In genomic region chr4:133277104-133278026, GRCm38 (mm10) we compare ENCODE assay signal across 8 mouse cellular contexts. TPM values are rescaled to one million over a fixed set of nuclear protein-coding genes. Genes with fewer than 3 reads are reported as not detected.
DNase-seq lines count a peak whose midpoint lies in the region; ATAC-seq and TF ChIP-seq lines count a peak whose summit lies in the region.

TSS of gene Tmem222 (minus strand) at chr4:133277792.

- under 1% methylated on average over 73 of the region's 73 CpGs for WGBS in forebrain, embryonic 12.5 days
- WGBS in heart, postnatal 0 days = under 1% methylated on average over 73 of the region's 73 CpGs
- under 1% methylated on average over 66 of the region's 73 CpGs for WGBS in liver, embryonic 16.5 days (ENCODE audit: insufficient replicate concordance)
- WGBS in neural tube, embryonic 13.5 days = under 1% methylated on average over 73 of the region's 73 CpGs

- no peaks in the 10 kb centered on the region for H3K27me3 ChIP-seq in CH12.LX (replicated peaks)
- no peaks in the 10 kb centered on the region for H3K27me3 ChIP-seq in forebrain, embryonic 12.5 days
- no peaks in the 10 kb centered on the region for H3K27me3 ChIP-seq in heart, postnatal 0 days (ENCODE audit: control insufficient read depth, insufficient read depth, low read length)
- no peaks in the 10 kb centered on the region for H3K27me3 ChIP-seq in liver, embryonic 16.5 days (ENCODE audit: control insufficient read depth, insufficient read depth, low read depth, low read length)
- no peaks in the 10 kb centered on the region for H3K27me3 ChIP-seq in neural tube, embryonic 13.5 days
- H3K27me3 ChIP-seq in testis, adult 2 months (ENCODE audit: control insufficient read depth, insufficient read depth, low read length) = no peaks in the 10 kb centered on the region

- no peak for TF ChIP-seq EP300 in CH12.LX (IDR thresholded peaks at IDR 0.05; ENCODE audit: low read length)
- peak; percentile 84; the same call in 1 of the 2 replicates for TF ChIP-seq EP300 in heart, postnatal 0 days (IDR thresholded peaks at IDR 0.05; ENCODE audit: low read depth)

- peak within 1 kb of the TSS; percentile 88 to 96 (median 95) for H3K4me3 ChIP-seq in CH12.LX (replicated peaks in 1 of 3; ENCODE audit: low read depth in 2 of 3, low read length in 2 of 3, poor library complexity in 1 of 3)
- peak within 1 kb of the TSS; percentile 84 for H3K4me3 ChIP-seq in forebrain, embryonic 12.5 days (replicated peaks)
- H3K4me3 ChIP-seq in heart, postnatal 0 days (ENCODE audit: low read depth, low read length) = peak within 1 kb of the TSS; percentile 80
- H3K4me3 ChIP-seq in liver, embryonic 16.5 days (ENCODE audit: low read depth, low read length) = peak within 1 kb of the TSS; percentile 93
- peak within 1 kb of the TSS; percentile 88 for H3K4me3 ChIP-seq in neural tube, embryonic 13.5 days
- peak within 1 kb of the TSS; percentile 92 for H3K4me3 ChIP-seq in testis, adult 2 months (ENCODE audit: control insufficient read depth, low read depth, low read length)

- peak; percentile 97 for DNase-seq in CH12.LX (ENCODE audit: extremely low read depth)
- DNase-seq in c-Kit-positive CD71-positive TER-119-negative erythroid progenitor cells, embryonic 14.5 days (ENCODE audit: low read depth) = peak; percentile 94
- peak; percentile 93 for DNase-seq in heart, postnatal 0 days (ENCODE audit: low spot score)
- DNase-seq in kidney, postnatal 4 days = peak; percentile 94 to 96

- in situ Hi-C loops in CH12.LX (cut with MboI; ENCODE audit: low pct_ligation_motif_present, low pct_unique_long_range_greater_than_20kb, low sequenced_read_pairs) = no loop called here

- peaks cover 10 to 34% of the 10 kb centered on the region in 2 experiments for H3K36me3 ChIP-seq in CH12.LX (replicated peaks in 1 of 2; ENCODE audit: control insufficient read depth in 1 of 2, insufficient read depth in 1 of 2, low read length in 1 of 2)
- H3K36me3 ChIP-seq in forebrain, embryonic 12.5 days (replicated peaks) = peaks cover 10% of the 10 kb centered on the region; the same call in 1 of the 2 replicates
- no peaks in the 10 kb centered on the region for H3K36me3 ChIP-seq in heart, postnatal 0 days (replicated peaks; ENCODE audit: control insufficient read depth, insufficient read depth, low read length)
- no peaks in the 10 kb centered on the region; the same call in 1 of the 2 replicates for H3K36me3 ChIP-seq in liver, embryonic 16.5 days (ENCODE audit: control insufficient read depth, insufficient read depth)
- H3K36me3 ChIP-seq in neural tube, embryonic 13.5 days = no peaks in the 10 kb centered on the region
- H3K36me3 ChIP-seq in testis, adult 2 months (ENCODE audit: control insufficient read depth, insufficient read depth, low read length) = no peaks in the 10 kb centered on the region

- H3K4me2 ChIP-seq in CH12.LX (ENCODE audit: insufficient read depth, low read depth, poor library complexity, severe bottlenecking) = peak within 1 kb of the TSS; percentile 92
- H3K4me2 ChIP-seq in forebrain, embryonic 12.5 days = peak within 1 kb of the TSS; percentile 76
- peak within 1 kb of the TSS; percentile 96 for H3K4me2 ChIP-seq in heart, postnatal 0 days (ENCODE audit: low read depth, low read length)
- peak within 1 kb of the TSS; percentile 73 for H3K4me2 ChIP-seq in liver, embryonic 16.5 days (ENCODE audit: low read depth, low read length)
- H3K4me2 ChIP-seq in neural tube, embryonic 13.5 days = peak within 1 kb of the TSS; percentile 84

- no peak for TF ChIP-seq RAD21 in CH12.LX (IDR thresholded peaks at IDR 0.05; ENCODE audit: low read depth, low read length)

- peak within 1 kb of the TSS; percentile 94 for H3K9ac ChIP-seq in CH12.LX (ENCODE audit: insufficient read depth, low read depth)
- peak within 1 kb of the TSS; percentile 86 for H3K9ac ChIP-seq in forebrain, embryonic 12.5 days
- peak within 1 kb of the TSS; percentile 76 for H3K9ac ChIP-seq in heart, postnatal 0 days (replicated peaks; ENCODE audit: low read depth, low read length)
- peak within 1 kb of the TSS; percentile 90 for H3K9ac ChIP-seq in liver, embryonic 16.5 days (ENCODE audit: low read depth, low read length)
- peak within 1 kb of the TSS; percentile 93 for H3K9ac ChIP-seq in neural tube, embryonic 13.5 days

- ATAC-seq in forebrain, embryonic 12.5 days (ENCODE audit: low FRiP score) = peak; percentile 93
- ATAC-seq in heart, postnatal 0 days (ENCODE audit: insufficient read depth, low read depth) = peak; percentile 95
- ATAC-seq in liver, embryonic 16.5 days (ENCODE audit: low read depth) = peak; percentile 95
- peak; percentile 93 for ATAC-seq in neural tube, embryonic 13.5 days (ENCODE audit: low read depth)

- dilution Hi-C loops in CH12.LX (cut with MboI; ENCODE audit: extremely low pct_ligation_motif_present, extremely low pct_unique_long_range_greater_than_20kb, low sequenced_read_pairs) = no loop called here

- H3K4me1 ChIP-seq in CH12.LX (ENCODE audit: control insufficient read depth in 1 of 2, insufficient read depth in 2 of 2) = peaks cover 7 to 48% of the 10 kb centered on the region in 2 experiments
- H3K4me1 ChIP-seq in forebrain, embryonic 12.5 days = peaks cover 26% of the 10 kb centered on the region
- H3K4me1 ChIP-seq in heart, postnatal 0 days (ENCODE audit: control insufficient read depth, insufficient read depth) = 0 out of 2 replicates have a peak, but pooled peaks cover 11% of the 10 kb centered on the region
- peaks cover 28% of the 10 kb centered on the region for H3K4me1 ChIP-seq in liver, embryonic 16.5 days (ENCODE audit: control insufficient read depth, low read depth, low read length)
- H3K4me1 ChIP-seq in neural tube, embryonic 13.5 days (replicated peaks) = peaks cover 44% of the 10 kb centered on the region
- peaks cover 4% of the 10 kb centered on the region; the same call in 1 of the 2 replicates for H3K4me1 ChIP-seq in testis, adult 2 months (ENCODE audit: control insufficient read depth, insufficient read depth, low read length)

- no peaks in the 10 kb centered on the region for H3K9me3 ChIP-seq in CH12.LX (replicated peaks; ENCODE audit: low read length)
- H3K9me3 ChIP-seq in forebrain, embryonic 12.5 days = no peaks in the 10 kb centered on the region
- no peaks in the 10 kb centered on the region for H3K9me3 ChIP-seq in heart, postnatal 0 days (replicated peaks; ENCODE audit: control insufficient read depth, low read length)
- no peaks in the 10 kb centered on the region for H3K9me3 ChIP-seq in liver, embryonic 16.5 days (replicated peaks; ENCODE audit: control insufficient read depth, low read length)
- H3K9me3 ChIP-seq in neural tube, embryonic 13.5 days = no peaks in the 10 kb centered on the region

- peak; percentile 82 for TF ChIP-seq POLR2A in CH12.LX (IDR thresholded peaks at IDR 0.05; ENCODE audit: low read depth, low read length)
- TF ChIP-seq POLR2A in testis, adult 2 months (IDR thresholded peaks at IDR 0.05; ENCODE audit: control insufficient read depth, low read depth, low read length) = peak; percentile 61

- H3K27ac ChIP-seq in CH12.LX (ENCODE audit: insufficient read depth, low read depth) = peak within 1 kb of the TSS; percentile 87
- H3K27ac ChIP-seq in forebrain, embryonic 12.5 days = peak within 1 kb of the TSS; percentile 90
- peak within 1 kb of the TSS; percentile 92 for H3K27ac ChIP-seq in heart, postnatal 0 days (ENCODE audit: low read depth)
- peak within 1 kb of the TSS; percentile 92 for H3K27ac ChIP-seq in liver, embryonic 16.5 days (ENCODE audit: low read length)
- H3K27ac ChIP-seq in neural tube, embryonic 13.5 days (replicated peaks) = peak within 1 kb of the TSS; percentile 92
- H3K27ac ChIP-seq in testis, adult 2 months (ENCODE audit: control insufficient read depth, insufficient read depth, low read depth, low read length) = peak within 1 kb of the TSS; percentile 77

- H3K79me2 ChIP-seq in CH12.LX (replicated peaks; ENCODE audit: control insufficient read depth, extremely low read depth, insufficient read depth, poor library complexity, severe bottlenecking) = peaks cover 49% of the 10 kb centered on the region

- TF ChIP-seq CTCF in CH12.LX (conservative IDR thresholded peaks at IDR 0.05 in 1 of 2, IDR thresholded peaks at IDR 0.05 in 1 of 2; ENCODE audit: low read depth in 2 of 2, low read length in 2 of 2) = no peak
- no peak for TF ChIP-seq CTCF in heart, postnatal 0 days (IDR thresholded peaks at IDR 0.05; ENCODE audit: low read depth)
- no peak for TF ChIP-seq CTCF in testis, adult 2 months (IDR thresholded peaks at IDR 0.05; ENCODE audit: control insufficient read depth, insufficient read depth, insufficient replicate concordance, low read depth, low read length)

TF ChIP-seq in CH12.LX, 34 proteins besides CTCF, POLR2A, EP300 and RAD21 (continues in another document):
- TF ChIP-seq UBTF (IDR thresholded peaks at IDR 0.05; ENCODE audit: low read depth, low read length) = peak; percentile 32; the same call in 1 of the 2 replicates
- TF ChIP-seq NRF1 (IDR thresholded peaks at IDR 0.05; ENCODE audit: low read depth, low read length) = peak; percentile 70
- no peak for TF ChIP-seq JUN (IDR thresholded peaks at IDR 0.05; ENCODE audit: insufficient read depth, low read depth, low read length)
- no peak for TF ChIP-seq ZC3H11A (IDR thresholded peaks at IDR 0.05; ENCODE audit: low read depth, low read length)
- TF ChIP-seq PAX5 (IDR thresholded peaks at IDR 0.05; ENCODE audit: low read length) = no peak
- peak; percentile 84 for TF ChIP-seq NELFE (IDR thresholded peaks at IDR 0.05; ENCODE audit: low read depth, low read length)
- TF ChIP-seq MAX (IDR thresholded peaks at IDR 0.05; ENCODE audit: low read length) = peak; percentile 86
- no peak; the same call in 1 of the 2 replicates for TF ChIP-seq ZNF384 (IDR thresholded peaks at IDR 0.05; ENCODE audit: low read depth, low read length)
- peak; percentile 43; the same call in 1 of the 2 replicates for TF ChIP-seq GABPA (IDR thresholded peaks at IDR 0.05; ENCODE audit: insufficient replicate concordance, low read depth, low read length)
- TF ChIP-seq MYC (IDR thresholded peaks at IDR 0.05; ENCODE audit: low read depth, low read length) = peak; percentile 78; the same call in 1 of the 2 replicates
- peak; percentile 83 for TF ChIP-seq POLR2AphosphoS2 (IDR thresholded peaks at IDR 0.05; ENCODE audit: low read depth, low read length)
- TF ChIP-seq IRF4 (IDR thresholded peaks at IDR 0.05; ENCODE audit: low read depth, low read length) = peak; percentile 90

RNA-seq across cellular contexts. Expression of gene Tmem222, which starts in this region (rescaled TPM):
- total RNA-seq in CH12.LX (2012; rRNA removed) (64.0 and 64.8 TPM in 2 replicates), CH12.LX (2014; rRNA removed) (85.0 and 95.7 TPM in 2 replicates)
- polyA plus RNA-seq in CH12.LX (2012; ENCODE audit: insufficient read length, low read depth) = 73.2 and 79.5 TPM in 2 replicates
- 70.9 and 74.3 TPM in 2 replicates for polyA plus RNA-seq in forebrain, embryonic 12.5 days (2016; fragmentation: Nextera tagmentation; extraction: Ambion mirVana)
- total RNA-seq in heart, postnatal 0 days (2014; rRNA removed; ENCODE audit: low replicate concordance) = 58.8 and 103 TPM in 2 replicates
- polyA plus RNA-seq in heart, postnatal 0 days (2015; fragmentation: Nextera tagmentation; extraction: Ambion mirVana) = 45.0 and 45.6 TPM in 2 replicates
- polyA plus RNA-seq in liver, embryonic 16.5 days (2015; fragmentation: Nextera tagmentation; extraction: Ambion mirVana) = 32.7 and 34.9 TPM in 2 replicates
- 98.0 and 104 TPM in 2 replicates for polyA plus RNA-seq in neural tube, embryonic 13.5 days (2015; fragmentation: Nextera tagmentation; extraction: Ambion mirVana)
- polyA plus RNA-seq in testis, adult 2 months (2012; rRNA removed) = 48.5 and 50.1 TPM in 2 replicates

Comparison
In these comparisons a context has a peak if more than half of its experiments do, and no peak if none do; other contexts are left out.
1. Peak in every context shown above with its lines: DNase-seq, ATAC-seq, H3K4me3 ChIP-seq and H3K27ac ChIP-seq.